Mouse (Mus musculus) midbrain, postnatal 0 days (tissue): ENCODE measurements around the gene Slc13a4. TPM values are rescaled to one million over a fixed set of nuclear protein-coding genes. Genes with fewer than 3 reads are reported as not detected.
A peak's percentile ranks its signal among the peaks of the same experiment; 100 is the strongest.

Experiments
- ATAC-seq: fragments of 200-750 bp; cut with Nextera tagmentation; 2 replicates; pipeline ENCODE4 v1.8.0; 2017; ENCODE audit warnings: moderate number of reproducible peaks, mild to moderate bottlenecking, moderate TSS enrichment, moderate library complexity; ENCODE audit not compliant: low FRiP score
- DNase-seq: peaks from one replicate; pipeline ENCODE4 v3.0.0-alpha.2; 2015; ENCODE audit warnings: low spot score
- H3K27ac ChIP-seq: fragments of 300-500 bp; sonication (generic); 2 replicates; pipeline ENCODE4 v1.5.1; 2014; ENCODE audit warnings: low read depth, mild to moderate bottlenecking, low read length, mixed read lengths
- H3K27me3 ChIP-seq: fragments of 300-500 bp; sonication (generic); 2 replicates; pipeline ENCODE4 v1.6.1; 2014; ENCODE audit warnings: low read length, control low read depth, mixed read lengths; ENCODE audit not compliant: insufficient read depth
- H3K36me3 ChIP-seq: fragments of 300-500 bp; sonication (generic); 2 replicates; pipeline ENCODE4 v1.6.1; 2014; ENCODE audit warnings: low read length, control low read depth, mixed read lengths; ENCODE audit not compliant: insufficient read depth
- H3K4me1 ChIP-seq: fragments of 300-500 bp; sonication (generic); 2 replicates; pipeline ENCODE4 v1.6.1; 2014; ENCODE audit warnings: mild to moderate bottlenecking, control low read depth, antibody characterized with exemption, low read length, mixed read lengths; ENCODE audit not compliant: insufficient read depth
- H3K4me2 ChIP-seq: fragments of 300-500 bp; sonication (generic); 2 replicates; pipeline ENCODE4 v1.6.1; 2014; ENCODE audit warnings: low read depth, mild to moderate bottlenecking, low read length, mixed read lengths; ENCODE audit not compliant: poor library complexity, severe bottlenecking
- H3K4me3 ChIP-seq: fragments of 300-500 bp; sonication (generic); 2 replicates; pipeline ENCODE4 v1.5.1; 2014; ENCODE audit warnings: low read depth, mild to moderate bottlenecking, low read length, moderate library complexity
- H3K9ac ChIP-seq: fragments of 300-500 bp; sonication (generic); replicated peaks from 2 replicates; pipeline ENCODE4 v1.6.1; 2014; ENCODE audit warnings: mild to moderate bottlenecking, low read length, moderate library complexity, mixed read lengths; ENCODE audit not compliant: poor library complexity, severe bottlenecking
- H3K9me3 ChIP-seq: fragments of 300-500 bp; sonication (generic); 2 replicates; pipeline ENCODE4 v1.6.1; 2016; ENCODE audit warnings: low read length, control low read depth
- CTCF ChIP-seq: IDR thresholded peaks from 2 replicates; pipeline ENCODE4 v1.5.1; 2016; ENCODE audit warnings: antibody characterized with exemption, mild to moderate bottlenecking
- WGBS: fragments of 180-500 bp; shearing (Covaris S2); extraction: QIAGEN DNeasy Blood & Tissue Kit; methylation state at CpG from one replicate; pipeline ENCODE4 v1.1.7; 2014; 5-methylcytosine and 5-hydroxymethylcytosine counted together
- polyA plus RNA-seq: library from polyadenylated mRNA; unstranded; fragments of >200 nt; fragmentation: Nextera tagmentation; extraction: Ambion mirVana; gene quantifications from 2 replicates; pipeline ENCODE4 v1.2.1, GENCODE M21; 2015
- total RNA-seq: library from RNA; depleted of rRNA; stranded (reverse); fragments of >200 nt; gene quantifications from 2 replicates; pipeline ENCODE4 v1.2.3, GENCODE M21; 2014

Gene Slc13a4
- total and polyA plus RNA-seq, 2 experiments from 2014 or later: 13.6 to 17.2 TPM

DNA sequence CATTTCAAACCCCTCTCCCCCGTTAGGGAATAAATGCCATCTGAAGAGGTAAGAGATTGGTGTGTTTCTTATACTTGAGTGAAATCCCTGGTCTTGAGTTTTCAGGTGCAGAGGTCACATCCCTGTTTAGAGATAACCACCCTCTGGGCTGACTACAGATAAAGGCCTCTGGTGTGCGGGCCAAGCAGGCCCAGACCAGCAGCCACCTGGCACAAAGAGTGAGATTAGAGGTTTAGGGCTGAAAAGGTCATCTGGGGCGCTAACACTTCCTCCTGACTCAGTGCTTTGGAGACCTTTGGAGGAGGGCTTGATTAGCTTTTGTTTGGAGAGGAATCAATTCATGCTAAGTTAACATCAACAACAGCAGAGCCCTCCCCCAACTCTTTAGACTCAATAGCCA lies 25.7 kb upstream of the Slc13a4 start:
- DNase-seq (no peak), ATAC-seq (no peak)
- Histone ChIP-seq H3K4me1 (no peaks in the 10 kb centered on the region), H3K9ac (no peak overlapping the region), H3K27me3 (no peaks in the 10 kb centered on the region), H3K9me3 (no peaks in the 10 kb centered on the region), H3K27ac (no peak overlapping the region), H3K4me3 (no peak overlapping the region), H3K4me2 (no peak overlapping the region), H3K36me3 (no peaks in the 10 kb centered on the region)
- WGBS: 39% methylated on average over 3 of the region's 3 CpGs
- TF ChIP-seq CTCF: no peak

DNA sequence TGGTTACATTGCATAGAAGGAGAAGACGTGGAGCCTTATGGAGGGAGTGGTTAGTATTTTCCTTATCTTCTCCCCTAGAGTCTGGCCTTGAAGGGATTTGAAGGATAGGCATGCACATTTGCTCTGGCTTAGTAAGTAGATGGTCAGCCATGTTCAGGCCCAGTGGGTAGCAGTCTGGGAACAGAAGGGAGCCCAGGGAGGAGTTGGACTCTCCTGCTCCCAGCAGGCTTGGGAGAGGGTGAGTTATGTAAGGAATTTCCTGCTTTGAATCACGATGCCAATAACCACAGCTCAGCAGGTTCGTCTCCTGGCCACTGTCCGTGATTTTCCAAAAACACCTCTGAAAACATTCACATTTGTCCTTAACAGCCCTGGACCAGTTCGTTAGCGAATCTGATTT lies 22.9 kb upstream of the Slc13a4 start:
- Histone ChIP-seq H3K4me3 (no peak overlapping the region), H3K4me1 (no peaks in the 10 kb centered on the region), H3K9me3 (no peaks in the 10 kb centered on the region), H3K27me3 (no peaks in the 10 kb centered on the region), H3K27ac (no peak overlapping the region), H3K4me2 (no peak overlapping the region), H3K36me3 (no peaks in the 10 kb centered on the region), H3K9ac (no peak overlapping the region)
- no peak for TF ChIP-seq CTCF
- no peak for DNase-seq
- 66% methylated on average over 6 of the region's 6 CpGs for WGBS
- no peak for ATAC-seq

DNA sequence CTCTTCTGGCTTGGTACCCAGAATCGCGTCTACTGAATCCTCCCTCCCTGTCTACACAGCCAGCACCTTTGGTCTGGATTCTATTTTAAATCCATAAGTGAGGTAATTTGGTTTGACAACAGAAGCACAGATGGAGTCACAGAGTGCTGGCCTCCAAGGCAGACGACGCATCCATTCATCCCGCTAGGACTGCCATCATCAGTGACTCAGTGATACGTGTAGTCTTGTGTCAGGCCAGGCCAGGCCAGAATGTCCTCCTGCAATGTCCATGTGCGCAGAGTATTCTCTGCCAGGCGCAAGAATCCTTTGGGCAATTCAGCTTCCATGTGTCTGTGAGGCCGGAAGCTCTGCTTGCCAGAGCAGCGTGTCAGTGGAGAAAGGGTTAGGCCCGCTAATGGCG lies 22.0 kb upstream of the Slc13a4 start:
- no peak overlapping the region for H3K27ac ChIP-seq
- no peaks in the 10 kb centered on the region for H3K9me3 ChIP-seq
- H3K4me1 ChIP-seq: no peaks in the 10 kb centered on the region
- H3K9ac ChIP-seq: no peak overlapping the region
- H3K36me3 ChIP-seq: no peaks in the 10 kb centered on the region
- ATAC-seq: no peak
- no peak overlapping the region for H3K4me3 ChIP-seq
- DNase-seq: no peak
- 96% methylated on average over 12 of the region's 12 CpGs for WGBS
- H3K27me3 ChIP-seq: no peaks in the 10 kb centered on the region
- TF ChIP-seq CTCF: no peak
- H3K4me2 ChIP-seq: no peak overlapping the region

DNA sequence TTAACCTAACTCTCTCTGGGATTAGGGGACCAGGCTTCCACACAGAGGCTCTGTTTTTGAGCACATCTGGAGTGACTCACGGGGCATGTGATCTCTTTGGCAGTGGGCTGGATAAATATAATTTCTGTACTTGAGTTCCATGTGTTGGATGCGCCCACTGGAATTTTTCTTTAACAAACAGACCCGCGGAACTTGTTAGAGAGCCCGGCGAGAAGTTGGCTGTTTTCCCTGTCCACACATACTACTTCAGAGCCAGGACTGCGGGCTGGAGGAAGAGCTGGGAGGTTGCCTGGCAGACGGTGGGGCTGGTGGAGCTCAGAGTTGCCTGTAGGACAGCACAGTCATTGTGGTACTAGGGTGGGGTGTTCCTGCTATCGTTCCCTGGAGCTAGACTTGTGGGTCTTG lies 18.2 kb upstream of the Slc13a4 start, which contains the start of gene Fam180a:
Fam180a (minus strand) TSS at position 31 of the 405 bp plus-strand sequence.
- H3K4me3 ChIP-seq: no peak within 1 kb of the TSS
- DNase-seq (peak; percentile 17), ATAC-seq (no peak)
- no peak within 1 kb of the TSS for H3K9ac ChIP-seq
- no peaks in the 10 kb centered on the region for H3K4me1 ChIP-seq
- WGBS: 70% methylated on average over 9 of the region's 9 CpGs
- no peaks in the 10 kb centered on the region for H3K9me3 ChIP-seq
- H3K36me3 ChIP-seq: no peaks in the 10 kb centered on the region
- H3K27me3 ChIP-seq: no peaks in the 10 kb centered on the region
- no peak for TF ChIP-seq CTCF
- H3K27ac ChIP-seq: no peak within 1 kb of the TSS
- no peak within 1 kb of the TSS for H3K4me2 ChIP-seq

DNA sequence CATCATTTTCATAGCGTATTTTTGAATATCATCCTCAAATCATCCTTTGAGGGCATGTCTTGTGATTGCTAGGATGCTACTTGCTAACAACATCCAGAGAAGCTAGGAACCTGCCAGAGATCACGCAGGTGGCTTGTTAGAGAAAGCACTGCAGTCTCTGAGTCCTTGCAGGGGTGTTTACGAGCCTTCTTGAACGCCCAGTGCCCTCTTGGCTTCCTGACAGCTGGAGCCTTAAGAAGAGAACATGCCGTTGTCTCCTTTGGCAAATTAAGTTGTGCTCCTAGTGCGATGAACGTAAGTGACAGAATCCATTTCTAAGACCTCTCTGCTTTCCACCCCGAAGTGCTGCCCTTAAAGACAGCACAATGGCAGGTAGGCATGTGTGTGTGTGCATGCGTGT lies 16.4 kb upstream of the Slc13a4 start:
- 61% methylated on average over 9 of the region's 9 CpGs for WGBS
- H3K9me3 ChIP-seq: no peaks in the 10 kb centered on the region

DNA sequence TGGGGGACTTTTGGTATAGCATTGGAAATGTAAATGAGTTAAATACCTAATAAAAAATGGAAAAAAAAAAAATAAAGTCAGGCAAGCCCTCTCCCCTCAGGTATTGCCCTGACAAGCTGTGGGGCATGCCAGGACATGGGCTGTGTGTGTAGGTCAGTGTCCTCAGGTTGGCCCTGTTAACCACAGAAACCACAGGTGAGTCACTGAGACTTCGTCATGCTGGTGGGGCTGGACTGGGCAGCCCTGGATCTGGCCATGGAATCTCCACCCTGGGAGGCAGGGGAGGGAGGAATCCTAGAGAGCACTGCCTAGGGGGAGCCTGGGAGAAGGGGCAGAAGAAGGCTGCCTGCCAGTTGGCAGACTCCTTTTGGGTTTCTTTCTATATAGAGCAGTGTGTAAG lies 15.1 kb upstream of the Slc13a4 start:
- Histone ChIP-seq H3K9me3 (no peaks in the 10 kb centered on the region), H3K9ac (no peak overlapping the region), H3K27ac (no peak overlapping the region), H3K4me2 (no peak overlapping the region), H3K4me1 (no peaks in the 10 kb centered on the region), H3K27me3 (no peaks in the 10 kb centered on the region), H3K4me3 (no peak overlapping the region), H3K36me3 (no peaks in the 10 kb centered on the region)
- no peak for DNase-seq
- WGBS: 50% methylated on average over 1 of the region's 1 CpGs
- no peak for TF ChIP-seq CTCF
- no peak for ATAC-seq

More for the DNA sequence above, 16.4 kb upstream of the Slc13a4 start:
- Histone ChIP-seq H3K36me3 (no peaks in the 10 kb centered on the region), H3K27ac (no peak overlapping the region), H3K4me3 (no peak overlapping the region), H3K4me2 (no peak overlapping the region), H3K4me1 (no peaks in the 10 kb centered on the region), H3K27me3 (no peaks in the 10 kb centered on the region), H3K9ac (no peak overlapping the region)
- ATAC-seq (no peak), DNase-seq (no peak)
- TF ChIP-seq CTCF: no peak
